Mouse (Mus musculus): ENCODE results near the gene Vps41. TPM values are rescaled to one million over a fixed set of nuclear protein-coding genes. Genes with fewer than 3 reads are reported as not detected.

Vps41 gene
- polyA plus RNA-seq, 1 experiment: 10.3 TPM

- H3K27ac ChIP-seq (ENCODE audit: insufficient read depth, low read depth, low read length): no peak overlapping the region
- H3K4me3 ChIP-seq (ENCODE audit: low read depth, low read length): no peak overlapping the region
- H3K36me3 ChIP-seq (ENCODE audit: control insufficient read depth, insufficient read depth, low read length): no peaks in the 10 kb centered on the region
- H3K4me1 ChIP-seq (ENCODE audit: control insufficient read depth, insufficient read depth, insufficient read length, low read length): no peaks in the 10 kb centered on the region
- no peak for TF ChIP-seq CTCF (IDR thresholded peaks at IDR 0.05; ENCODE audit: extremely low read depth, insufficient read length, insufficient replicate concordance, low read depth, low read length)
- TF ChIP-seq POLR2A (IDR thresholded peaks at IDR 0.05; ENCODE audit: low read depth, low read length): no peak
- WGBS: 83% methylated on average over 4 of the region's 4 CpGs
- no peaks in the 10 kb centered on the region for H3K27me3 ChIP-seq (ENCODE audit: control insufficient read depth, insufficient read depth, low read length)
Observed at GRCm38 (mm10) chr13:18914774-18915173, 197.7 kb downstream of the Vps41 start.

Other genes starting within 250 kb of the Vps41 start
- gene Amph, start 230.9 kb downstream of the Vps41 start, polyA plus RNA-seq (2012; rRNA removed): 0.55 and 0.76 TPM in 2 replicates

Measured in small intestine, adult 2 months (tissue).